Comparison of ENCODE assay signal across 18 mouse cellular contexts in the genomic region with DNA sequence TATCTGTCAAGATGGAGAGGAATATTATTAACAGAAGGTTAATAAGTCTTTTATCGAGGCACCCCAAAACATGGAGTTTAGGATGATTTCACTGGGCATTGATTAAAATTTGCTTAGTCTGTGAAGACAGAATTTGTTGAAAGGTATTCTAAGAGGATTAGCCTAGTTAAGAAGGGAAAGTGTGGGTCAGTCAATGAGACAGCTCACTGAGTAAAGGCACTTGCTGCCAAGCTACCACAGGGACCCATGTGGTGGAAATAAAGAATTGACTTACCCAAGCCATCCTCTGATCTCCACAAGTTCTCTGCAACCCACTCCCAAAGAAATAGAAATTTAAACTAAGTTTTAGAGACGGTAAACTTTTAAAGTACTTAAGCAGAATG.
A peak's percentile ranks its signal among the peaks of the same experiment; 100 is the strongest.
DNase-seq lines count a peak whose midpoint lies in the region; ATAC-seq and TF ChIP-seq lines count a peak whose summit lies in the region.
"Had no signal": no experiment of that assay in that cellular context is flagged by ENCODE, and none has a peak within 500 bp of the region (broad histone marks: within the 10 kb centered on the region; RNA-seq: fewer than 3 reads in every experiment).

No protein-coding gene starts in this region.

- peaks cover 15% of the 10 kb centered on the region for H3K4me1 ChIP-seq in heart, embryonic 10.5 days
- peaks cover 20% of the 10 kb centered on the region for H3K4me1 ChIP-seq in heart, embryonic 12.5 days (replicated peaks)
- H3K4me1 ChIP-seq in heart, embryonic 14.5 days (ENCODE audit: control insufficient read depth in 2 of 2, insufficient read depth in 2 of 2, low read length in 2 of 2), result peaks cover 9 to 14% of the 10 kb centered on the region in 2 experiments
- H3K4me1 ChIP-seq in heart, embryonic 16.5 days (ENCODE audit: control insufficient read depth, insufficient read depth, low read length), result peaks cover 9% of the 10 kb centered on the region
- H3K4me1 ChIP-seq in heart, postnatal 0 days (ENCODE audit: control insufficient read depth, insufficient read depth), result peaks cover 13% of the 10 kb centered on the region
- H3K4me1 ChIP-seq: embryonic facial prominence, embryonic 12.5 days; embryonic facial prominence, embryonic 15.5 days; forebrain, embryonic 15.5 days had no signal

- H3K4me3 ChIP-seq in heart, embryonic 10.5 days, result 0 out of 2 replicates have a peak overlapping the region, but pooled peaks have one; percentile 12
- no peak overlapping the region for H3K4me3 ChIP-seq in heart, embryonic 12.5 days
- no peak overlapping the region for H3K4me3 ChIP-seq in heart, embryonic 14.5 days (ENCODE audit: control insufficient read depth in 1 of 2, insufficient read depth in 1 of 2, low read depth in 1 of 2, low read length in 2 of 2)
- no peak overlapping the region for H3K4me3 ChIP-seq in heart, embryonic 16.5 days (ENCODE audit: low read length)
- H3K4me3 ChIP-seq in heart, postnatal 0 days (ENCODE audit: low read depth, low read length), result no peak overlapping the region
- H3K4me3 ChIP-seq: embryonic facial prominence, embryonic 12.5 days; embryonic facial prominence, embryonic 15.5 days; forebrain, embryonic 15.5 days had no signal

- no peak overlapping the region for H3K27ac ChIP-seq in heart, embryonic 10.5 days
- no peak overlapping the region for H3K27ac ChIP-seq in heart, embryonic 12.5 days (ENCODE audit: poor library complexity, severe bottlenecking)
- peak overlapping the region in 1 of 2 experiments; percentile 89; a peak in 2 of 4 replicates for H3K27ac ChIP-seq in heart, embryonic 14.5 days (replicated peaks in 1 of 2; ENCODE audit: control insufficient read depth in 1 of 2, insufficient read depth in 1 of 2, low read depth in 2 of 2, low read length in 2 of 2)
- H3K27ac ChIP-seq in heart, embryonic 16.5 days (ENCODE audit: low read length), result peak overlapping the region; percentile 86
- peak overlapping the region; percentile 81 for H3K27ac ChIP-seq in heart, postnatal 0 days (ENCODE audit: low read depth)
- H3K27ac ChIP-seq: embryonic facial prominence, embryonic 12.5 days; embryonic facial prominence, embryonic 15.5 days; forebrain, embryonic 15.5 days; hindbrain, postnatal 0 days had no signal

- no peak overlapping the region for H3K4me2 ChIP-seq in heart, embryonic 12.5 days
- peak overlapping the region; percentile 35 for H3K4me2 ChIP-seq in heart, embryonic 14.5 days (ENCODE audit: low read length)
- H3K4me2 ChIP-seq in heart, embryonic 16.5 days (ENCODE audit: low read depth, low read length), result no peak overlapping the region
- H3K4me2 ChIP-seq in heart, postnatal 0 days (ENCODE audit: low read depth, low read length), result no peak overlapping the region
- H3K4me2 ChIP-seq: embryonic facial prominence, embryonic 12.5 days; embryonic facial prominence, embryonic 15.5 days; forebrain, embryonic 15.5 days; hindbrain, embryonic 14.5 days had no signal

- no peak for TF ChIP-seq CTCF in heart, postnatal 0 days (IDR thresholded peaks at IDR 0.05; ENCODE audit: low read depth)

- no peak for TF ChIP-seq EP300 in heart, postnatal 0 days (IDR thresholded peaks at IDR 0.05; ENCODE audit: low read depth)

- H3K36me3 ChIP-seq in heart, embryonic 10.5 days, result no peaks in the 10 kb centered on the region
- H3K36me3 ChIP-seq in heart, embryonic 12.5 days, result no peaks in the 10 kb centered on the region
- H3K36me3 ChIP-seq in heart, embryonic 14.5 days (ENCODE audit: control insufficient read depth, insufficient read depth, low read length), result no peaks in the 10 kb centered on the region
- no peaks in the 10 kb centered on the region for H3K36me3 ChIP-seq in heart, embryonic 16.5 days (ENCODE audit: control insufficient read depth, insufficient read depth)
- no peaks in the 10 kb centered on the region for H3K36me3 ChIP-seq in heart, postnatal 0 days (replicated peaks; ENCODE audit: control insufficient read depth, insufficient read depth, low read length)
- H3K36me3 ChIP-seq: embryonic facial prominence, embryonic 12.5 days; embryonic facial prominence, embryonic 15.5 days; forebrain, embryonic 15.5 days had no signal

- H3K9me3 ChIP-seq in heart, embryonic 10.5 days, result no peaks in the 10 kb centered on the region
- H3K9me3 ChIP-seq in heart, embryonic 12.5 days (replicated peaks), result no peaks in the 10 kb centered on the region
- H3K9me3 ChIP-seq in heart, embryonic 14.5 days (ENCODE audit: control insufficient read depth, low read length), result no peaks in the 10 kb centered on the region
- H3K9me3 ChIP-seq in heart, embryonic 16.5 days (replicated peaks; ENCODE audit: control insufficient read depth, low read length), result no peaks in the 10 kb centered on the region
- no peaks in the 10 kb centered on the region for H3K9me3 ChIP-seq in heart, postnatal 0 days (replicated peaks; ENCODE audit: control insufficient read depth, low read length)
- H3K9me3 ChIP-seq: embryonic facial prominence, embryonic 12.5 days; embryonic facial prominence, embryonic 15.5 days; forebrain, embryonic 15.5 days had no signal

- ATAC-seq in heart, embryonic 12.5 days (ENCODE audit: insufficient number of reproducible peaks, low FRiP score), result no peak
- ATAC-seq in heart, embryonic 14.5 days (ENCODE audit: insufficient number of reproducible peaks, insufficient read depth, low FRiP score, low read depth), result 0 out of 2 replicates have a peak, but pooled peaks have one; percentile 49
- peak; percentile 78 for ATAC-seq in heart, embryonic 16.5 days (replicated peaks; ENCODE audit: extremely low read depth, insufficient read depth, low FRiP score)
- ATAC-seq in heart, postnatal 0 days (ENCODE audit: insufficient read depth, low read depth), result peak; percentile 76
- ATAC-seq: CD4-positive, CD25-positive, alpha-beta regulatory T cell, adult 4 months; forebrain, embryonic 15.5 days; inflammation-experienced regulatory T-cells, adult 6 months had no signal

- no peak for DNase-seq in heart, embryonic 10.5 days (ENCODE audit: low spot score)
- DNase-seq in heart, adult 9 months (ENCODE audit: low spot score in 2 of 2), result no peak
- DNase-seq in heart, postnatal 0 days (ENCODE audit: low spot score), result peak; percentile 71
- DNase-seq: cerebellum, adult 11 months; cerebellum, adult 2 months; cerebellum, adult 9-11 months; gastrocnemius, postnatal 25 days; kidney, adult 18-20 months had no signal

- no peak overlapping the region for H3K9ac ChIP-seq in heart, embryonic 12.5 days
- no peak overlapping the region for H3K9ac ChIP-seq in heart, embryonic 14.5 days (ENCODE audit: low read length)
- H3K9ac ChIP-seq in heart, embryonic 16.5 days (ENCODE audit: low read length), result no peak overlapping the region
- no peak overlapping the region for H3K9ac ChIP-seq in heart, postnatal 0 days (replicated peaks; ENCODE audit: low read depth, low read length)
- H3K9ac ChIP-seq: embryonic facial prominence, embryonic 12.5 days; embryonic facial prominence, embryonic 15.5 days; forebrain, embryonic 15.5 days; hindbrain, embryonic 14.5 days had no signal

- WGBS in heart, embryonic 10.5 days, result 66% methylated on average over 2 of the region's 2 CpGs
- WGBS in heart, embryonic 12.5 days, result 59% methylated on average over 2 of the region's 2 CpGs
- WGBS in heart, embryonic 14.5 days, result 54% methylated on average over 2 of the region's 2 CpGs
- 64% methylated on average over 2 of the region's 2 CpGs for WGBS in heart, embryonic 16.5 days
- WGBS in heart, postnatal 0 days, result 46% methylated on average over 2 of the region's 2 CpGs

- H3K27me3 ChIP-seq in heart, embryonic 10.5 days (ENCODE audit: insufficient read depth, poor library complexity, severe bottlenecking), result no peaks in the 10 kb centered on the region; the same call in 1 of the 2 replicates
- no peaks in the 10 kb centered on the region for H3K27me3 ChIP-seq in heart, embryonic 12.5 days (replicated peaks)
- no peaks in the 10 kb centered on the region for H3K27me3 ChIP-seq in heart, embryonic 14.5 days (ENCODE audit: control insufficient read depth, insufficient read depth, low read length)
- H3K27me3 ChIP-seq in heart, embryonic 16.5 days (ENCODE audit: control insufficient read depth, insufficient read depth, low read length), result no peaks in the 10 kb centered on the region
- H3K27me3 ChIP-seq in heart, postnatal 0 days (ENCODE audit: control insufficient read depth, insufficient read depth, low read length), result no peaks in the 10 kb centered on the region
- H3K27me3 ChIP-seq: embryonic facial prominence, embryonic 12.5 days; embryonic facial prominence, embryonic 15.5 days; forebrain, embryonic 15.5 days had no signal

Comparison
In these comparisons a context has a peak if more than half of its experiments do, and no peak if none do; other contexts are left out.
1. H3K27ac ChIP-seq: peak in heart, embryonic 16.5 days (single experiment) and heart, postnatal 0 days (single experiment); none in heart, embryonic 10.5 days (single experiment) and heart, embryonic 12.5 days (single experiment).